Mouse (Mus musculus) lung, embryonic 14.5 days (tissue): ENCODE data around the gene Tex21. TPM values are rescaled to one million over a fixed set of nuclear protein-coding genes. Genes with fewer than 3 reads are reported as not detected.

Source experiments
- ATAC-seq: fragments of 200-750 bp; cut with Nextera tagmentation; 2 replicates; pipeline ENCODE4 v1.8.0; 2017; ENCODE audit warnings: mild to moderate bottlenecking, moderate TSS enrichment, moderate library complexity; ENCODE audit not compliant: insufficient read depth
- DNase-seq: peaks from one replicate; pipeline ENCODE4 v3.0.0-alpha.2; 2015
- H3K27ac ChIP-seq: fragments of 300-500 bp; sonication (generic); 2 replicates; pipeline ENCODE4 v1.5.1; 2014; ENCODE audit warnings: low read depth, mild to moderate bottlenecking, moderate library complexity
- H3K27me3 ChIP-seq: fragments of 300-500 bp; sonication (generic); 2 replicates; pipeline ENCODE4 v1.6.1; 2014; ENCODE audit warnings: low read length, control low read depth; ENCODE audit not compliant: insufficient read depth
- H3K36me3 ChIP-seq: fragments of 300-500 bp; sonication (generic); 2 replicates; pipeline ENCODE4 v1.6.1; 2014; ENCODE audit warnings: control low read depth; ENCODE audit not compliant: insufficient read depth
- H3K4me1 ChIP-seq: fragments of 300-500 bp; sonication (generic); 2 replicates; pipeline ENCODE4 v1.6.1; 2014; ENCODE audit warnings: antibody characterized with exemption, control low read depth; ENCODE audit not compliant: insufficient read depth
- H3K4me2 ChIP-seq: fragments of 300-500 bp; sonication (generic); 2 replicates; pipeline ENCODE4 v1.6.1; 2014; ENCODE audit warnings: mild to moderate bottlenecking
- H3K4me3 ChIP-seq: fragments of 300-500 bp; sonication (generic); 2 replicates; pipeline ENCODE4 v1.5.1; 2014; ENCODE audit warnings: low read depth, low read length
- H3K9ac ChIP-seq: fragments of 300-500 bp; sonication (generic); 2 replicates; pipeline ENCODE4 v1.6.1; 2014
- H3K9me3 ChIP-seq: fragments of 300-500 bp; sonication (generic); 2 replicates; pipeline ENCODE4 v1.6.1; 2016; ENCODE audit warnings: low read depth, low read length, control low read depth
- CTCF ChIP-seq: IDR thresholded peaks from 2 replicates; pipeline ENCODE4 v1.5.1; 2016; ENCODE audit warnings: antibody characterized with exemption, low read depth
- WGBS: fragments of 180-500 bp; shearing (Covaris S2); extraction: QIAGEN DNeasy Blood & Tissue Kit; methylation state at CpG from one replicate; pipeline ENCODE4 v1.1.7; 2014; 5-methylcytosine and 5-hydroxymethylcytosine counted together
- polyA plus RNA-seq: library from polyadenylated mRNA; unstranded; fragments of >200 nt; fragmentation: Nextera tagmentation; extraction: Ambion mirVana; gene quantifications from 2 replicates; pipeline ENCODE4 v1.2.1, GENCODE M21; 2014

Gene Tex21
- polyA plus RNA-seq, 1 experiment from 2014 or later: not detected

DNA sequence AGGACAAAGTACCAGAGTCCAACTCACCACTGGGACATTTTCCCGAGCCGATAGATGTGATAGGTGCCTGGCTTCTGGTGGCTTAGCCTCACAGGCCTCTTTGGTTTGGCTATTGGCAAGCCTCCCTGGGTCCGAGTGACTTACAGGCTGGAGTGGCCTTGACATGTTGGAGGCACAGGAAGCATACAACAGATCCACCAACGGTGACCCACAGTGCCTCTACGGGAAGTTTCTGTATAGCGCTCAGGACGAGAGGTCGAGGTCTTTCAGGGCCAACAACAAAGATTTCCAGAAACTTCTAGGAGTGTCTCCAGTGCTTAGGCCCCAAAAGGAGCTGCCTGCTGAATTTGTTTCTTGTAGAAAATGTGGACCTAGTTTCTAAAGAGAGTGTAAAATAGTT is 1.6 kb downstream of the Tex21 start:
- WGBS: 77% methylated on average over 8 of the region's 8 CpGs

DNA sequence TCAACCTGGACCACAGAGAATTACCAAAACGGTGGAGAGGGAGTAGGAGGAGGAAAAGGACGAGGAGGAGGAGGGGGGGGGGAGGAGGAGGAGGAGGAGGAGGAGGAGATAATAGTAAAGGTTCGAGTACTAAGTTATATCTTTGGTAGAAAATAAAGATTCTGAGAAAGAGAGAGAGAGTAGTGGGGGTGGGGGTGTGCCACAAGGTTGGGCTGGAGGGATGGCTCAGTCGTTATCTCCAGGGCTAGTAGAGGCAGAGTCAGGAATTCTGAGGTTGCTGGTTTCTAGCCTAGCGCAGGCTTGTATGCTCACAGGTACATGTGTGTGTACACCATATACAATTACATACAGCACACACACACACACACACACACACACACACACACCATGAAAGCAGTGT is 4.7 kb downstream of the Tex21 start:
- Histone ChIP-seq H3K4me2 (no peak overlapping the region), H3K9ac (no peak overlapping the region), H3K27me3 (no peaks in the 10 kb centered on the region), H3K9me3 (no peaks in the 10 kb centered on the region), H3K36me3 (no peaks in the 10 kb centered on the region), H3K27ac (no peak overlapping the region), H3K4me1 (no peaks in the 10 kb centered on the region), H3K4me3 (no peak overlapping the region)
- no peak for ATAC-seq
- WGBS: 46% methylated on average over 5 of the region's 5 CpGs
- no peak for DNase-seq
- TF ChIP-seq CTCF: no peak

More for the DNA sequence above, 1.6 kb downstream of the Tex21 start:
- Histone ChIP-seq H3K9me3 (no peaks in the 10 kb centered on the region), H3K9ac (no peak overlapping the region), H3K4me2 (no peak overlapping the region), H3K4me1 (no peaks in the 10 kb centered on the region), H3K36me3 (no peaks in the 10 kb centered on the region), H3K27ac (no peak overlapping the region), H3K27me3 (no peaks in the 10 kb centered on the region), H3K4me3 (no peak overlapping the region)
- no peak for DNase-seq
- no peak for ATAC-seq
- no peak for TF ChIP-seq CTCF

DNA sequence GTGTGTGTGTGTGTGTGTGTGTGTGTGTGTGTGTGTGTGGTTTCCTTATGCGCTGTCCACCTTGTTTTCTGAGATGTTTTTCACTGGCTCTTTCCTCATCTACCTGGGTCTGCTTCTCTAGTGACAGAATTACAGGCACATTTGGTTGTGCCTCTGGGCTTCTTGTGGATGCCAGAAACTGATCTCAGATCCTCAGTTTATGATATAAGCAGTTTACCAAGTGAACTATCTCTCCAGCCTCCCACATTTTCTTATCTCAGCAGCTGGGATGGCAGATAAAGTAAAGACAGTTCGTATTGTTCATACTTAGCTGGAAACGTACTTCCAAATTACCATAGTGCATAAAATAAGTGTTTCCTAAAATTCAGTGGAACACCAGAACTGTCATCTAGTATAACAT is 5.5 kb downstream of the Tex21 start:
- TF ChIP-seq CTCF: no peak
- ATAC-seq (no peak), DNase-seq (no peak)
- Histone ChIP-seq H3K4me1 (no peaks in the 10 kb centered on the region), H3K4me2 (no peak overlapping the region), H3K27ac (no peak overlapping the region), H3K27me3 (no peaks in the 10 kb centered on the region), H3K4me3 (no peak overlapping the region), H3K9ac (no peak overlapping the region), H3K9me3 (no peaks in the 10 kb centered on the region), H3K36me3 (no peaks in the 10 kb centered on the region)
- 63% methylated on average over 3 of the region's 3 CpGs for WGBS

DNA sequence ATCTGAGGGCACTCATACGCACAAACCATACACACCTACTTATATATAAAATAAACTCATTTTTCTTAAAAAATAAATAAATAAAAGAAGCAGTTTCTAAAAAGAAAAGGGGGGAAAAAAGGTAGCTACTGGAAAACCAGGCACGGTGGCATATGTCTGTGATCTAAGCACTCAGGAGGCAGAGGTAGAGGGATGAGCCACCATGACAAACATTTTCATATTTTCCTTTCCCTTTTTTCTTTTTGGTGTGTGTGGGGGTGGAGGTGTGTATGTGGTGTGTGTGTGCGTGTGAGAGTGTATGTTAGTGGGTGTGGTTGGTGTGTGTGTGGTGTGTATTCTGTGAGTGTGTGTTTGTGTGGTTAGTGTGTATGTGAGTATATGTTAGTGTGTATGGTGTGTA is 5.9 kb downstream of the Tex21 start:
- no peak for TF ChIP-seq CTCF
- Histone ChIP-seq H3K9me3 (no peaks in the 10 kb centered on the region), H3K4me2 (no peak overlapping the region), H3K27ac (no peak overlapping the region), H3K4me3 (no peak overlapping the region), H3K36me3 (no peaks in the 10 kb centered on the region), H3K9ac (no peak overlapping the region), H3K4me1 (no peaks in the 10 kb centered on the region), H3K27me3 (no peaks in the 10 kb centered on the region)
- ATAC-seq (no peak), DNase-seq (no peak)
- WGBS: 78% methylated on average over 3 of the region's 3 CpGs

DNA sequence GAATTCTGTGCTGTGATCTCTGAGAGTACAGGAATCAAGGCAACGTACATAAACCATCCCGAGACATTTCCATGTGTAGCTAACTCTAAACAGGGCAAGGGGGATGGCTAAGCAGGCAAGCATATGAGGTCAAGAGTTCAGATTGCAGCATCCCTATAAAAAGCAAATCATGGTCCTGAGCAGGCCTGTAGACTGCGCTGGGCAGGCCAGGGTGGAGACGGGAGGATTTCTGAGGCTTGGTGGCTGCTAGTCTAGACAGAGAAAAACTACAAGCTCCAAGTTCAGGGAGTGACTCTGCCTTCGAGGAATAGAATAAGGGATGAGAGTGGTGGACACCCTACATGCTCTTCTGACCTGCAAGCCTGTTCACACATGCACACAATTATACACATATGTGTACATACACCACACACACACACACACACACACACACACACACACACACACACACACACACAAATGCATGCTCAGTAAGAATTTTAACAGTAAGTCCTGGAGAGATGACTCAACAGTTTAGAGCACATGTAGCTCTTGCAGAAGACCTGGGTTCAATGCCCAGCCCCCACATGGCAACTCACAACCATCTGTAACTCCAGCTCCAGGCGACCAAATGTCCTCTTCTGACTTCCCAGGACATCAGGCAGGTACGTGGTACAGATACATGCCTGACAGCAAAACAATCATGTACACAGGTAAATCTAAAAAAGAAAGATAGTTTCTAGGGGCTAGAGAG is 6.5 kb downstream of the Tex21 start:
- 67% methylated on average over 7 of the region's 7 CpGs for WGBS
- H3K4me2 ChIP-seq: no peak overlapping the region
- no peak overlapping the region for H3K9ac ChIP-seq
- no peak overlapping the region for H3K4me3 ChIP-seq
- no peak overlapping the region for H3K27ac ChIP-seq
- H3K36me3 ChIP-seq: no peaks in the 10 kb centered on the region
- TF ChIP-seq CTCF: no peak
- H3K9me3 ChIP-seq: no peaks in the 10 kb centered on the region
- DNase-seq (no peak), ATAC-seq (no peak)
- no peaks in the 10 kb centered on the region for H3K27me3 ChIP-seq
- H3K4me1 ChIP-seq: no peaks in the 10 kb centered on the region

DNA sequence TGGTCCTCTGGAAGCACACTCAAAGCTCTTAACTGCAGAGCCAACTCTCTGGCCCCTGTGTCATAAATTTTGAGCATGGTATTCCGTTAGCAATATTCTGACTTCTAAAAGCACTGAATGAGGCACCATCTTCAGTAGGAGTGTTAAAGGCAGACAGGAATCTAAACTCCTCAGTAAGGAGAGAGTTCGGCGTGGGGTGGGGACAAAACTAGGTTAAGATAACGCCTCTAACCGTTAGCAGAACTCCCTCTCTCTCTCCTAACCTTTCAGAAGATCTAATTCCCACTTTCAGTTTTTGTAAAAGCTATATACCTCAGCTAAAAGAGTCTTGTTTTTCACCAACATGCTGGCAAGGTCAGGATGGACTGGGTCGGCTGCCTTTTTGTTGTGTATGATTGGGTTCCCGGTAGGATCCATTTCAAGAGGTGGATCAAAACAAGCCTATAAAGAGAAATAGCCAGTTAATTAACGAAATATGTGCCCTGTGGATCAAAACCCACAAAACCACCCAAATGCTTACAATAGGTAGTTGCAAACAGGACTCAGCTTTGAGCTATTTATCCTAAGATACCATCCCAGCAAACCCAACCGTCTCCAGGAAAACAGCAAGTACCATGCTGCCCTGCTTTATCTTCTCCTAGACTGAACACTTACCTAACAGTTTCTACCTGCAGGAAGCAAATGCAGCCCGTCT is 7.3 kb downstream of the Tex21 start:
- Histone ChIP-seq H3K4me3 (no peak overlapping the region), H3K27ac (no peak overlapping the region), H3K9me3 (no peaks in the 10 kb centered on the region), H3K36me3 (no peaks in the 10 kb centered on the region), H3K27me3 (no peaks in the 10 kb centered on the region), H3K4me2 (no peak overlapping the region), H3K4me1 (no peaks in the 10 kb centered on the region), H3K9ac (no peak overlapping the region)
- 62% methylated on average over 10 of the region's 10 CpGs for WGBS
- ATAC-seq (no peak), DNase-seq (no peak)
- no peak for TF ChIP-seq CTCF

DNA sequence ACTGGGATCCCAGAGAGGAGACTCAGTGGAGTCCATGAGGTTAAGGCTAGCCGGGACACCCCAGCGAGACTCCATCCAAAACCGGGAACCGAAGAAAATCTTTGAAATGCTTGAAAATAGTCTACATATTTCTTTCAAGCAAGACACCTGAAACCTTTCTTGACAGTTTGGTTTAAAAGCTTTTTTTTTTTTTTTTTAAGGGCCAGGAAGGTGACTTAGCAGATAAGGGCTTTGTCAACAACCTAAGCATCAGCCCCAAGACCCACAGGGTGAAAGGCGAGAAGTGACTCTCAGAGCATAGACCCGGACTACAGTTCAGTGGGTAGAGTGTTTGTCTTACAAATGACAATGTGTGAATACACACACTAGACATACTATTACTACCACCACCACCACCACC is 11.3 kb downstream of the Tex21 start:
- ATAC-seq (no peak), DNase-seq (no peak)
- Histone ChIP-seq H3K4me2 (no peak overlapping the region), H3K9ac (no peak overlapping the region), H3K27me3 (no peaks in the 10 kb centered on the region), H3K4me1 (no peaks in the 10 kb centered on the region), H3K36me3 (no peaks in the 10 kb centered on the region), H3K27ac (no peak overlapping the region), H3K9me3 (no peaks in the 10 kb centered on the region), H3K4me3 (no peak overlapping the region)
- 63% methylated on average over 6 of the region's 6 CpGs for WGBS
- TF ChIP-seq CTCF: no peak
